Mouse (Mus musculus) midbrain, postnatal 0 days (tissue): ENCODE measurements around the gene Arhgdia. TPM values are rescaled to one million over a fixed set of nuclear protein-coding genes. Genes with fewer than 3 reads are reported as not detected.
A peak's percentile ranks its signal among the peaks of the same experiment; 100 is the strongest.

Experiments
- ATAC-seq: fragments of 200-750 bp; cut with Nextera tagmentation; 2 replicates; pipeline ENCODE4 v1.8.0; 2017; ENCODE audit warnings: moderate number of reproducible peaks, mild to moderate bottlenecking, moderate TSS enrichment, moderate library complexity; ENCODE audit not compliant: low FRiP score
- DNase-seq: peaks from one replicate; pipeline ENCODE4 v3.0.0-alpha.2; 2015; ENCODE audit warnings: low spot score
- H3K27ac ChIP-seq: fragments of 300-500 bp; sonication (generic); 2 replicates; pipeline ENCODE4 v1.5.1; 2014; ENCODE audit warnings: low read depth, mild to moderate bottlenecking, low read length, mixed read lengths
- H3K27me3 ChIP-seq: fragments of 300-500 bp; sonication (generic); 2 replicates; pipeline ENCODE4 v1.6.1; 2014; ENCODE audit warnings: low read length, control low read depth, mixed read lengths; ENCODE audit not compliant: insufficient read depth
- H3K36me3 ChIP-seq: fragments of 300-500 bp; sonication (generic); 2 replicates; pipeline ENCODE4 v1.6.1; 2014; ENCODE audit warnings: low read length, control low read depth, mixed read lengths; ENCODE audit not compliant: insufficient read depth
- H3K4me1 ChIP-seq: fragments of 300-500 bp; sonication (generic); 2 replicates; pipeline ENCODE4 v1.6.1; 2014; ENCODE audit warnings: mild to moderate bottlenecking, control low read depth, antibody characterized with exemption, low read length, mixed read lengths; ENCODE audit not compliant: insufficient read depth
- H3K4me2 ChIP-seq: fragments of 300-500 bp; sonication (generic); 2 replicates; pipeline ENCODE4 v1.6.1; 2014; ENCODE audit warnings: low read depth, mild to moderate bottlenecking, low read length, mixed read lengths; ENCODE audit not compliant: poor library complexity, severe bottlenecking
- H3K4me3 ChIP-seq: fragments of 300-500 bp; sonication (generic); 2 replicates; pipeline ENCODE4 v1.5.1; 2014; ENCODE audit warnings: low read depth, mild to moderate bottlenecking, low read length, moderate library complexity
- H3K9ac ChIP-seq: fragments of 300-500 bp; sonication (generic); replicated peaks from 2 replicates; pipeline ENCODE4 v1.6.1; 2014; ENCODE audit warnings: mild to moderate bottlenecking, low read length, moderate library complexity, mixed read lengths; ENCODE audit not compliant: poor library complexity, severe bottlenecking
- H3K9me3 ChIP-seq: fragments of 300-500 bp; sonication (generic); 2 replicates; pipeline ENCODE4 v1.6.1; 2016; ENCODE audit warnings: low read length, control low read depth
- CTCF ChIP-seq: IDR thresholded peaks from 2 replicates; pipeline ENCODE4 v1.5.1; 2016; ENCODE audit warnings: antibody characterized with exemption, mild to moderate bottlenecking
- WGBS: fragments of 180-500 bp; shearing (Covaris S2); extraction: QIAGEN DNeasy Blood & Tissue Kit; methylation state at CpG from one replicate; pipeline ENCODE4 v1.1.7; 2014; 5-methylcytosine and 5-hydroxymethylcytosine counted together
- polyA plus RNA-seq: library from polyadenylated mRNA; unstranded; fragments of >200 nt; fragmentation: Nextera tagmentation; extraction: Ambion mirVana; gene quantifications from 2 replicates; pipeline ENCODE4 v1.2.1, GENCODE M21; 2015
- total RNA-seq: library from RNA; depleted of rRNA; stranded (reverse); fragments of >200 nt; gene quantifications from 2 replicates; pipeline ENCODE4 v1.2.3, GENCODE M21; 2014

Gene Arhgdia
- total and polyA plus RNA-seq, 2 experiments from 2014 or later, result 286 to 390 TPM

DNA sequence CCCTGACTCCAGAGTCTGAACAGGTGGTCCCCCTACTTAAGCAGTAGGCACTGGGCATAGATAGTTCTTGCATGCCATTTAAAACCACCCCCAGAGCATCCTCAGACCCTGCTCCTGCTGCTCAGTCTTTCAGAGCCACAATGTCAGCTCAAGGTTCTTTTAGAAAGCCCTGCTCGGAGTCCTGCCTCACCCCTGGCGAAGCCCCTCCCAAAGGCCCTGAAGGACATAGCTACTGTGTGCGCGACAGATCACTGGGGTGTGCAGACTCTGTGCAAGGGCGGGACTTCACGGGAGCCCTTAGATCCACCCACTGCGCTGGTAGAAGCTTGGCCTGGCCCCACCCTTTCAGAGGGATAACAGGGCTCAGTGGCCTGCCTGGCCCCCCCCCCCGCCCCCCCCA lies 27.8 kb upstream of the Arhgdia start:
- TF ChIP-seq CTCF, result no peak
- 38% methylated on average over 7 of the region's 8 CpGs for whole genome bisulfite sequencing
- Histone ChIP-seq H3K4me2 (no peak overlapping the region), H3K9me3 (no peaks in the 10 kb centered on the region), H3K4me1 (no peaks in the 10 kb centered on the region), H3K36me3 (peaks cover 59% of the 10 kb centered on the region), H3K9ac (no peak overlapping the region), H3K4me3 (no peak overlapping the region), H3K27ac (no peak overlapping the region), H3K27me3 (no peaks in the 10 kb centered on the region)
- ATAC-seq (no peak), DNase-seq (no peak)

DNA sequence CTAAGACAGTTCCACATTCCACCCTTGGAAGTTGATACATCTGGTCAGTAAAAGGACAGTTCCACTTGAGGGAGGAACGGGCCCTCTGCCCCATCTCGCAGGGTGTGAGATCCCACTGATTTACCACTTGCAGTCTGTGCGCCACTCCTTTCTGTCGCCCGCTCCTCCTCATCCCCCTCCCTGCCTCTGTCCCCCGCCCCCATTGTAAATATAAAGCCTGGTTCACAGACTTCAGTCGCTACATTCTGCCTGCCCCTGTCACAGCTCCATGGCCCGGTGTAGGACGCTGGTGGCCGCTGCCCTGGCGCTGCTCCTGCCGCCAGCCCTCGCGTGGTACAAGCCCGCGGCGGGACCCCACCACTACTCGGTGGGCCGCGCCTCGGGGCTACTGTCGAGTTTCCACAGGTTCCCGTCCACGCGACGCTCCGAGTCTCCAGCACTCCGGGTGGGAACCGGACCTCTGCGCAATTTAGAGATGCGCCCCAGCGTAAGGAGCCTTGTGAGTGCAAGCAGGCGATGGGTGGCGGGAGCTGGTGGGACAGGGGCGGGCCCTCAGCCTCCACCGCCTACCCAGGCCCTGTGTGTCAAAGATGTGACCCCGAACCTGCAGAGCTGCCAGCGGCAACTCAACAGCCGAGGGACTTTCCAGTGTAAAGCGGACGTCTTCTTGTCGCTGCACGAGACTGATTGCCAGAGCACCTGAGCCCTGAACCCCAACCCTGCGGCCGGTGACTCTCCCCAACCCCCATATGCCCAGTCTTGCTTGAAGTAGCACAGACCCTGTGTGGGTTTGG lies 27.0 kb upstream of the Arhgdia start, which contains the start of gene Npb:
Npb (plus strand) TSS at position 237 of the 794 bp plus-strand sequence.
- Histone ChIP-seq H3K9me3 (no peaks in the 10 kb centered on the region), H3K27me3 (no peaks in the 10 kb centered on the region), H3K4me1 (no peaks in the 10 kb centered on the region), H3K27ac (no peak within 1 kb of the TSS), H3K9ac (0 out of 2 replicates have a peak within 1 kb of the TSS, but pooled peaks have one; percentile 33), H3K4me2 (peak within 1 kb of the TSS; percentile 33), H3K4me3 (no peak within 1 kb of the TSS), H3K36me3 (peaks cover 59% of the 10 kb centered on the region)
- no peak for TF ChIP-seq CTCF
- ATAC-seq (no peak), DNase-seq (no peak)
- WGBS, result 9% methylated on average over 45 of the region's 45 CpGs

DNA sequence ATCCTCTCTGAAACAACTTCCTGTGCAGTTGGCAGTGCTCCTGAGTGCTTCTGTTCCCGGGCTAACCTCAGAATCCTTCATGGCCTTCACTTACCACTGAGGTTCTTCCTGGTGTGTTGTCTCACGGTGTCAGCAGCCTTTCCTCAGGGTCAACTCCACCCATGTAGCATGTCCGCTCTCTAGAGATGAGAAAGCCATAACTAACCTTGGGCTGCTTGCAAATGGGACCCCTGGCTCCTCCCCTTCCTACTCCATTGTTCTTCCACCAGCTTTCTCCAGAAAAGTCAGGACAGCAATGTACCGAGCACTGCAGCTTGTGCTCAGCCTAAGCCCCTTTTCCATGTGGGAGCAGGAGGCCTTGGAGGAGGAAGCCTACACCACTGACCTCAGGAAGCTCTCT lies 25.3 kb upstream of the Arhgdia start:
- Histone ChIP-seq H3K4me2 (no peak overlapping the region), H3K27me3 (no peaks in the 10 kb centered on the region), H3K4me3 (no peak overlapping the region), H3K36me3 (peaks cover 57% of the 10 kb centered on the region), H3K4me1 (no peaks in the 10 kb centered on the region), H3K9ac (no peak overlapping the region), H3K9me3 (no peaks in the 10 kb centered on the region), H3K27ac (no peak overlapping the region)
- DNase-seq (no peak), ATAC-seq (no peak)
- WGBS, result 76% methylated on average over 4 of the region's 4 CpGs
- no peak for TF ChIP-seq CTCF

DNA sequence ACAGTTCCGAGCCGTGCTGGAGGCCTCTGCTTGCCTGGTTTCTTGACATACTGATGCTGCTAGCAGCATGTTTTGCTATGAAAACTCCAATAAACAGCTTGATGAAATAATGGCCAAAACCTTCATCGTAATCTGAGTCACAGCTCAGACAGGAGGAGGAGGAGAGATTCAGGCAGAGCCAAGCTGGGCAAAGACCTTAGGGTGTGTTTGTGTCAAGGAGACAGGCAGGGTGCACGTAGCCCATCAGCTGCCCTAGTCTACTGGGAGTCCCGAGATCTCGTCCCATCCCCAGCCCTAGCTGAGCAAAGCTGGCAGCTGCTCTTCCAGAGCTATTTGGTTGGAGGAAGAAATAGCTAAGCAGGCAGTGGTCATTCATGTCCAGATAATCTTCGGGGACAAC lies 24.2 kb upstream of the Arhgdia start:
- no peak for DNase-seq
- H3K4me3 ChIP-seq, result no peak overlapping the region
- H3K27ac ChIP-seq, result no peak overlapping the region
- no peak for TF ChIP-seq CTCF
- peaks cover 46% of the 10 kb centered on the region for H3K36me3 ChIP-seq
- H3K9ac ChIP-seq, result no peak overlapping the region
- H3K4me1 ChIP-seq, result no peaks in the 10 kb centered on the region
- no peaks in the 10 kb centered on the region for H3K9me3 ChIP-seq
- no peak for ATAC-seq
- 86% methylated on average over 7 of the region's 7 CpGs for WGBS
- no peaks in the 10 kb centered on the region for H3K27me3 ChIP-seq
- H3K4me2 ChIP-seq, result no peak overlapping the region

- H3K4me2 ChIP-seq, result no peak overlapping the region
- no peak overlapping the region for H3K4me3 ChIP-seq
- ATAC-seq, result no peak
- peaks cover 6% of the 10 kb centered on the region for H3K4me1 ChIP-seq
- H3K9ac ChIP-seq, result no peak overlapping the region
- no peaks in the 10 kb centered on the region for H3K27me3 ChIP-seq
- no peaks in the 10 kb centered on the region for H3K9me3 ChIP-seq
- DNase-seq, result no peak
- H3K36me3 ChIP-seq, result peaks cover 39% of the 10 kb centered on the region
- no peak for TF ChIP-seq CTCF
- H3K27ac ChIP-seq, result no peak overlapping the region
- WGBS, result 79% methylated on average over 2 of the region's 2 CpGs
Measured at GRCm38 (mm10) chr11:120603545-120603944, 22.1 kb upstream of the Arhgdia start.

DNA sequence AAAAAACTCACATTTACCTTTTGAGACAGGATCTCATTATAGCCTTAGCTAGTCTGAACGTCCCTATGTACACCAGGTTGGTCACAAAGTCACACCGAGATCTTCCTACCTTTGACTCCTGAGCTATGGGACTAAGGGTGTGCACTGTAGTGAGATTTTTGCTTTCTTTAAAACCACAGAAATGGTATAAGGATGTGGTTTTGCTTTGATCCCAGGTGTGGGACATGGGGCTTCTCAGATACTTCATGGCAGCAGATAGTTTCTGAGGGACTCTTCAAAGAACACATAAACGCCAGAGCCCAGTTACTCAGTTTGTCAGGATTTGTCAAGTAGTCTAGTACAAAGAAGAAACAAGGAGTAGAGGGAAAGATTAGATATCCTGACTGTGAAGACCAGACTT lies 19.3 kb upstream of the Arhgdia start:
- Histone ChIP-seq H3K4me3 (no peak overlapping the region), H3K36me3 (peaks cover 34% of the 10 kb centered on the region), H3K9ac (no peak overlapping the region), H3K9me3 (no peaks in the 10 kb centered on the region), H3K27ac (no peak overlapping the region), H3K4me2 (no peak overlapping the region), H3K4me1 (peaks cover 12% of the 10 kb centered on the region), H3K27me3 (no peaks in the 10 kb centered on the region)
- ATAC-seq, result no peak
- no peak for TF ChIP-seq CTCF
- WGBS, result 98% methylated on average over 3 of the region's 3 CpGs
- DNase-seq, result no peak
